Mouse (Mus musculus) testis, adult 2 months (tissue): ENCODE measurements around the gene 4931428F04Rik.
A peak's percentile ranks its signal among the peaks of the same experiment; 100 is the strongest.

Experiments used
- CTCF ChIP-seq: fragments of 200-500 bp; IDR thresholded peaks from 2 replicates; pipeline ENCODE4 v1.5.1; 2012; ENCODE audit warnings: low read depth, mild to moderate bottlenecking, inconsistent platforms, low read length, moderate library complexity; ENCODE audit not compliant: control insufficient read depth, insufficient read depth, insufficient replicate concordance
- POLR2A ChIP-seq: fragments of 200-500 bp; IDR thresholded peaks from 2 replicates; pipeline ENCODE4 v1.6.1; 2012; ENCODE audit warnings: low read depth, mild to moderate bottlenecking, inconsistent platforms, low read length, moderate library complexity; ENCODE audit not compliant: control insufficient read depth

DNA sequence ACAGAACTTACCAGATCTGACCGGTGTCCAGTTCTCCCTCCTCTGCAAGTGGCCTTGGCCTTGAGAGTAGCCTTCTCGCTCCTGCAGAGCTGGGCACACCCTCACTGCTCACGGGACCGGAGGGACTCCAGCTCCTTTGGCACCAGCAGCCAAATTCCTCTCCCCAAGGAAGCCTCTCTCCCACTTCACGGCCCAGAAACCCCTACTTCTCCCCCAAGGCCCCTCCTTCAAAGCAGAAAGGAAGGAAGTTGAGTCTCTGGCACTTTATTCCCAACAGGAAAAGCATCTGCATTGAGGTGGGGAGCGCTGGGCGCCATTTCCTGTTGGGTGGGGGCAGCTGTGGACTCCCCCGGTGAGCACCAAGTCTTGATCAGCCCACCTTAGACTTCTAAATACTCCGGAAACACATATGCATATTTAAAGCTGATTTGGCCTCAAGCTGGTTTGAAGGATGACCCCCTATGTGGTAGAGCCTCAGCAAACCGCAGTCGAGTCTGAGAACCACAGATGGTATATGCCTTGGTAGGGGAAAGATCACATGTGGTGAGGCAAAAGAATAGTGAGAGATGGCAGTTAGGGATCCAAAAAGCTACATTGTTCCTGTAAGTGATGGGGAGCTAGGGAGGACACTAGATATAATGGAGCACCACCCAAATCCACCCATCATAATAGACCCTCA is 6.4 kb upstream of the 4931428F04Rik start, which contains the start of gene Exoc3l:
- no peak for TF ChIP-seq CTCF
- peak; percentile 58; the same call in 1 of the 2 replicates for TF ChIP-seq POLR2A
